Mouse (Mus musculus) neural tube, embryonic 11.5 days (tissue): ENCODE measurements around the gene Kctd11. TPM values are rescaled to one million over a fixed set of nuclear protein-coding genes. Genes with fewer than 3 reads are reported as not detected.

ENCODE experiments used
- ATAC-seq: fragments of 200-750 bp; cut with Nextera tagmentation; 2 replicates; pipeline ENCODE4 v1.8.0; 2017; ENCODE audit warnings: moderate number of reproducible peaks, mild to moderate bottlenecking, moderate TSS enrichment, moderate library complexity; ENCODE audit not compliant: insufficient read depth, low FRiP score, low TSS enrichment
- DNase-seq: peaks from one replicate; pipeline ENCODE4 v3.0.0-alpha.2; 2015; ENCODE audit warnings: low spot score
- H3K27ac ChIP-seq: fragments of 300-500 bp; sonication (generic); 2 replicates; pipeline ENCODE4 v1.5.1; 2014; ENCODE audit warnings: low read depth, mild to moderate bottlenecking, low read length
- H3K27me3 ChIP-seq: fragments of 300-500 bp; sonication (generic); 2 replicates; pipeline ENCODE4 v1.6.1; 2014; ENCODE audit warnings: mild to moderate bottlenecking, low read length, mixed read lengths; ENCODE audit not compliant: control insufficient read depth, insufficient read depth
- H3K36me3 ChIP-seq: fragments of 300-500 bp; sonication (generic); 2 replicates; pipeline ENCODE4 v1.6.1; 2014; ENCODE audit warnings: mild to moderate bottlenecking, low read length, moderate library complexity, mixed read lengths; ENCODE audit not compliant: control insufficient read depth, insufficient read depth
- H3K4me1 ChIP-seq: fragments of 300-500 bp; sonication (generic); 2 replicates; pipeline ENCODE4 v1.6.1; 2014; ENCODE audit warnings: low read length, mixed read lengths; ENCODE audit not compliant: control insufficient read depth, insufficient read depth
- H3K4me2 ChIP-seq: fragments of 300-500 bp; sonication (generic); 2 replicates; pipeline ENCODE4 v1.6.1; 2014; ENCODE audit warnings: low read depth, mild to moderate bottlenecking, moderate library complexity
- H3K4me3 ChIP-seq: fragments of 300-500 bp; sonication (generic); 2 replicates; pipeline ENCODE4 v1.5.1; 2014; ENCODE audit warnings: low read depth, low read length
- H3K9ac ChIP-seq: fragments of 300-500 bp; sonication (generic); 2 replicates; pipeline ENCODE4 v1.6.1; 2014; ENCODE audit warnings: mild to moderate bottlenecking, low read length
- H3K9me3 ChIP-seq: fragments of 300-500 bp; sonication (generic); 2 replicates; pipeline ENCODE4 v1.6.1; 2016; ENCODE audit warnings: low read length; ENCODE audit not compliant: control insufficient read depth
- WGBS: fragments of 180-500 bp; shearing (Covaris S2); extraction: QIAGEN DNeasy Blood & Tissue Kit; methylation state at CpG from one replicate; pipeline ENCODE4 v1.1.7; 2014; 5-methylcytosine and 5-hydroxymethylcytosine counted together
- polyA plus RNA-seq: library from polyadenylated mRNA; unstranded; fragments of >200 nt; fragmentation: Nextera tagmentation; extraction: Ambion mirVana; gene quantifications from 2 replicates; pipeline ENCODE4 v1.2.1, GENCODE M21; 2014

The Kctd11 gene
- polyA plus RNA-seq, 1 experiment from 2014 or later, result 3.1 TPM

GRCm38 (mm10) chr11:69894671-69895070, 13.5 kb upstream of the Kctd11 start:
- no peak overlapping the region for H3K9ac ChIP-seq
- no peaks in the 10 kb centered on the region for H3K27me3 ChIP-seq
- H3K4me1 ChIP-seq, result no peaks in the 10 kb centered on the region
- DNase-seq (no peak), ATAC-seq (no peak)
- no peak overlapping the region for H3K27ac ChIP-seq
- no peak overlapping the region for H3K4me2 ChIP-seq
- 81% methylated on average over 5 of the region's 5 CpGs for WGBS
- H3K36me3 ChIP-seq, result no peaks in the 10 kb centered on the region
- no peaks in the 10 kb centered on the region for H3K9me3 ChIP-seq
- no peak overlapping the region for H3K4me3 ChIP-seq

GRCm38 (mm10) chr11:69891482-69891881, 10.3 kb upstream of the Kctd11 start:
- DNase-seq (no peak), ATAC-seq (no peak)
- H3K36me3 ChIP-seq, result no peaks in the 10 kb centered on the region
- no peak overlapping the region for H3K9ac ChIP-seq
- H3K4me2 ChIP-seq, result no peak overlapping the region
- no peaks in the 10 kb centered on the region for H3K4me1 ChIP-seq
- 82% methylated on average over 4 of the region's 4 CpGs for WGBS
- no peaks in the 10 kb centered on the region for H3K9me3 ChIP-seq
- no peak overlapping the region for H3K4me3 ChIP-seq
- H3K27me3 ChIP-seq, result no peaks in the 10 kb centered on the region
- no peak overlapping the region for H3K27ac ChIP-seq

- ATAC-seq (no peak), DNase-seq (no peak)
- Histone ChIP-seq H3K36me3 (no peaks in the 10 kb centered on the region), H3K9me3 (no peaks in the 10 kb centered on the region), H3K4me1 (no peaks in the 10 kb centered on the region), H3K27ac (no peak overlapping the region), H3K4me2 (no peak overlapping the region), H3K4me3 (no peak overlapping the region), H3K27me3 (no peaks in the 10 kb centered on the region), H3K9ac (no peak overlapping the region)
- 79% methylated on average over 8 of the region's 8 CpGs for WGBS
Observed at GRCm38 (mm10) chr11:69886907-69887635, 5.9 kb upstream of the Kctd11 start.

DNA sequence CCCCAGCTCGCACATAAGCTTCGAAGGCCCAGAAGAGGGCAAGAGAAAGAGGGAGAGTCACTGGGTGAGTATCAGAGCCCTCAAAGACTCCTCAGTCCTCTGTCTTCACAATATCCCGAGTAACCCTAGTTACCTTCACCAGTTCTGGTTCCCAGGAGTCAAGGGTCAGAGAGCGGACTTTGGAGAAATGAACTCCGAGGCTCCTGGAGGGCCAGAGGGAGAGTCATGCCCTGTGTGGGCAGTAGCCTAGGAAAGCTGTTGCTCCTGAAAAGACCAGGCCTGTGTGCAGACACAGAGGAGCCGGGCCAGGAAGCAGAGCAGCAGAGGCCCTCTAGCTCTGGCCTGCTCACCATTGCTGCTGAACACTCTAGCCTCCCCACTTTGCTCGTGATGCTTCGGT, 3.5 kb upstream of the Kctd11 start:
- H3K9me3 ChIP-seq, result no peaks in the 10 kb centered on the region
- no peak overlapping the region for H3K9ac ChIP-seq
- H3K36me3 ChIP-seq, result no peaks in the 10 kb centered on the region
- H3K4me2 ChIP-seq, result no peak overlapping the region
- 85% methylated on average over 8 of the region's 8 CpGs for WGBS
- H3K4me3 ChIP-seq, result no peak overlapping the region
- H3K27ac ChIP-seq, result no peak overlapping the region
- peaks cover 10% of the 10 kb centered on the region for H3K4me1 ChIP-seq
- ATAC-seq (no peak), DNase-seq (no peak)
- no peaks in the 10 kb centered on the region for H3K27me3 ChIP-seq

DNA sequence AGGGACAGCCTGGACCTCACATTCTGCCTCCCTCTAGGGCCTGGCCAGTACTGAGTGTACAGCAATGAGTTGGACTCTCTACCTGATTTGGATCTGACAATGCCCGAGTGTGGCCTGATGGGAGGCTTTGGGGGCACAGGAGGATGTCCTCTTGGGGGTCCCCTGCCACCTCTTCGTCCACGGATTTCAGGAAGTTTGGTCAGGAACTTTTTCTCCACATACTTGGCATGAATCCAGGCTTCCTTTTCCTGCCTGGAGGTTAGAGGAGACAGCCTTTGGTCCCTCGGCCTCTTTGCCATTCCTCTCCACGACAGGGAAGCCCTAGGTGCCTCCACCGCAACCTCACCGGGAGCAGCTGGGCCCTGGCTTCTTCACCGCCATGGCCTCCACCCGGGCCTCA, 3.0 kb upstream of the Kctd11 start:
- 85% methylated on average over 9 of the region's 9 CpGs for WGBS
- H3K9me3 ChIP-seq, result no peaks in the 10 kb centered on the region
- H3K27ac ChIP-seq, result no peak overlapping the region

DNA sequence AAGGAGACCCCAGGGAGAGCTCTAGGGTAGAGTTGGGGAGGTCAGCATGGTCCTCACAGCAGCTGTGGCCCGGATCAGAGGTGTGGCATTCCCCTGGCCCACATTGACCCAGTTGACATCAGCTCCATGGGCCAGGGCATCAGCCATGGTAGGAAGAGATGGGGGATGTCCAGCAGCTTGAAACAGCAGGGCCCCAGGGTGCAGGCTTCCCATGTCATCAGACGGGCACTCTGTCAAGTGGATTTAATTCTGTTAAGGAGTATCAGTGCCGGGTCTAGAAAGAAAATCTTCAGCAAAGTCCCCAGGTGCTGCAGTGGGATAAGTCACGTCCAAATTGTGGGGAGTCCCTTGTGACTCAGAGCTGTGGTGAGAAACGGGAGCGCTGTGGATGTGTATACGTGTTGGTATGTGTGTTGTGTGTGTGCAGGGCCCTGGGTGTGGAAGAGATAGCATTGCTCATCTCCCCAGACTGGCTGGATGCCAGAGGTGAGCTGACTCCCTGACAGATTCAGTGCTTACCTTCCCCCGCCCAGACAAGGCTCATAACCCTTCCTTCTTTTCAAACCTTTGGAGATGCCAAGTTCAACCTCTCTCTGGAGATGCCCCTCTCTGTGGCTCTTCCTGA, 2.4 kb upstream of the Kctd11 start:
- ATAC-seq (no peak), DNase-seq (no peak)
- Histone ChIP-seq H3K4me1 (peaks cover 13% of the 10 kb centered on the region), H3K9me3 (no peaks in the 10 kb centered on the region), H3K36me3 (no peaks in the 10 kb centered on the region), H3K27me3 (no peaks in the 10 kb centered on the region), H3K9ac (no peak overlapping the region), H3K4me3 (no peak overlapping the region), H3K4me2 (no peak overlapping the region), H3K27ac (no peak overlapping the region)
- WGBS, result 91% methylated on average over 8 of the region's 8 CpGs

More for the DNA sequence above, 3.0 kb upstream of the Kctd11 start:
- Histone ChIP-seq H3K4me2 (no peak overlapping the region), H3K9ac (no peak overlapping the region), H3K4me1 (peaks cover 13% of the 10 kb centered on the region), H3K4me3 (no peak overlapping the region), H3K27me3 (no peaks in the 10 kb centered on the region), H3K36me3 (no peaks in the 10 kb centered on the region)
- no peak for ATAC-seq
- DNase-seq, result no peak

DNA sequence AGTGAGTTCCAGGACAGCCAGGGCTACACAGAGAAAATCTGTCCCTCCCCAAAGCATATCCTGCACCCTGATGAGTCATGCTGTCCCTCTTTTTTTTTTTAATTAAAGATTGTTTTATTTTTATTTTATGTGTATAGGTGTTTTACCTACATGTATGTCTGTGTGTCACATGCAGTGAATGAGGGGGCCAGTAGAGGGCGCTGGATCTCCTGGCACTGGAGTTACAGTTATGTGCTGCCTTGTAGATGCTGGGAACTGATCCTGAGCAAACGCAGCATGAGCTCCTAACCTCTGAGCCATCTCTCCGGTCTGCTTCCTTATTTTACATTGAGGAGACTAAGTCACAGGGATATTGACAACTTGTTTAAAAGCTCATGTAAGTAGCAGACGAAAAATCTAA, 1.9 kb upstream of the Kctd11 start:
- H3K27ac ChIP-seq, result no peak overlapping the region
- WGBS, result 66% methylated on average over 4 of the region's 4 CpGs
- peaks cover 13% of the 10 kb centered on the region for H3K4me1 ChIP-seq
- no peak for ATAC-seq
- H3K27me3 ChIP-seq, result no peaks in the 10 kb centered on the region
- H3K4me2 ChIP-seq, result no peak overlapping the region
- H3K9me3 ChIP-seq, result no peaks in the 10 kb centered on the region
- no peak overlapping the region for H3K4me3 ChIP-seq
- H3K9ac ChIP-seq, result no peak overlapping the region
- H3K36me3 ChIP-seq, result no peaks in the 10 kb centered on the region
- DNase-seq, result no peak

GRCm38 (mm10) chr11:69881787-69882670, 823 bp upstream of the Kctd11 start:
- H3K27me3 ChIP-seq, result no peaks in the 10 kb centered on the region
- peak overlapping the region; percentile 63 for H3K9ac ChIP-seq
- no peak overlapping the region for H3K27ac ChIP-seq
- H3K9me3 ChIP-seq, result no peaks in the 10 kb centered on the region
- no peaks in the 10 kb centered on the region for H3K36me3 ChIP-seq
- 64% methylated on average over 21 of the region's 21 CpGs for WGBS
- DNase-seq (no peak), ATAC-seq (no peak)
- peak overlapping the region; percentile 79 for H3K4me2 ChIP-seq
- peaks cover 13% of the 10 kb centered on the region for H3K4me1 ChIP-seq
- peak overlapping the region; percentile 50 for H3K4me3 ChIP-seq
